Mouse (Mus musculus) G1E (cell line): ENCODE results near the gene Arhgef18. TPM values are rescaled to one million over a fixed set of nuclear protein-coding genes. Genes with fewer than 3 reads are reported as not detected.

ENCODE experiments used
- ATAC-seq: 2 replicates; pipeline ENCODE4 v1.8.0; 2016; ENCODE audit warnings: mild to moderate bottlenecking; ENCODE audit not compliant: insufficient number of reproducible peaks, poor library complexity, low FRiP score, severe bottlenecking; ENCODE audit errors: extremely low read depth
- DNase-seq: peaks from one replicate; pipeline ENCODE4 v3.0.0; 2012; ENCODE audit warnings: low spot score
- H3K27me3 ChIP-seq: 2 replicates; pipeline ENCODE4 v1.6.1; 2012; ENCODE audit warnings: mild to moderate bottlenecking, low read length, inconsistent platforms; ENCODE audit not compliant: insufficient read depth
- H3K36me3 ChIP-seq: replicated peaks from 2 replicates; pipeline ENCODE3; 2012; ENCODE audit warnings: mild to moderate bottlenecking, inconsistent platforms
- H3K4me1 ChIP-seq: 2 replicates; pipeline ENCODE4 v1.6.1; 2012; ENCODE audit warnings: low read depth, low read length, inconsistent platforms, mixed read lengths; ENCODE audit not compliant: insufficient read depth
- H3K4me3 ChIP-seq: 2 replicates; pipeline ENCODE4 v1.5.1; 2012; ENCODE audit warnings: low read depth, mild to moderate bottlenecking, inconsistent platforms, low read length, moderate library complexity, mixed read lengths
- H3K9me3 ChIP-seq: replicated peaks from 2 replicates; pipeline ENCODE4 v1.6.1; 2012; ENCODE audit warnings: inconsistent platforms
- CTCF ChIP-seq: IDR thresholded peaks from 2 replicates; pipeline ENCODE4 v1.5.1; 2012; ENCODE audit warnings: low read depth, low read length, inconsistent platforms, mixed read lengths
- GATA1 ChIP-seq: IDR thresholded peaks from 2 replicates; pipeline ENCODE4 v1.6.1; 2012; ENCODE audit warnings: borderline replicate concordance, low read length, inconsistent platforms, mixed read lengths
- GATA2 ChIP-seq: IDR thresholded peaks from 2 replicates; pipeline ENCODE4 v1.6.1; 2012; ENCODE audit warnings: low read depth, low read length, inconsistent platforms, borderline replicate concordance
- POLR2AphosphoS5 ChIP-seq: IDR thresholded peaks from 2 replicates; pipeline ENCODE4 v1.6.1; 2012; ENCODE audit warnings: low read depth, low read length, inconsistent platforms; ENCODE audit not compliant: insufficient replicate concordance
- TAL1 ChIP-seq: conservative IDR thresholded peaks from 2 replicates; pipeline ENCODE4 v1.6.1; 2012; ENCODE audit warnings: low read depth, low read length, inconsistent platforms, mixed read lengths
- polyA plus RNA-seq: library from polyadenylated mRNA; stranded (reverse); fragments of >175 nt; gene quantifications from 2 replicates; pipeline ENCODE4 v1.2.3, GENCODE M21; 2012
- total RNA-seq, 2 experiments: library from RNA; stranded (forward) in 1 of 2; stranded (reverse) in 1 of 2; fragments of 200-1000 nt in 1 of 2; fragments of >200 nt in 1 of 2; fragmentation: Nextera tagmentation in 1 of 2; gene quantifications; 2 replicates each; pipeline ENCODE4 v1.2.3; 2014 to 2017

Gene Arhgef18
- total and polyA plus RNA-seq, 3 experiments = 13.0 to 37.6 (median 13.3) TPM

DNA sequence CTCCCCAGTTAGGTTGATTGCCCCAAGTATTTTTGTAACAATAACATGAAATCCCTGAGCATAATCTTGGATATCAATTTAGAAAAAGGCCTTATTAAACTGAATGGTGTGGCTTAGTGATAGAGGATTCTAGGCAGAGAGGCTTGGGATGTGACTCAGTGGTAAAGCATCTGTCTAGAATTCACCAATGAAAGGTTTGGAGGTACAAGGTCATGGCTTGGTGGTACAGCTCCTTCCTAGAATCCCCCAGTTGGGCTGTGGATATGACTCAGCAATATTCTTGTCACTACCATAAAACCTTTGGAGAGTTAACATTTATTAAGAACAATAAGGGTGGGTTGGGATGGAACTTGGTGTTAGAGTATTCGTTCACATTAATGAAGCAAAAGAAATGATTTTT is 20.0 kb downstream of the Arhgef18 start:
- no peak for ATAC-seq
- Histone ChIP-seq H3K9me3 (no peaks in the 10 kb centered on the region), H3K4me1 (peaks cover 93% of the 10 kb centered on the region), H3K36me3 (peaks cover 56% of the 10 kb centered on the region), H3K4me3 (no peak overlapping the region; the same call in 1 of the 2 replicates), H3K27me3 (no peaks in the 10 kb centered on the region)
- DNase-seq = no peak
- TF ChIP-seq GATA1 (no peak), POLR2AphosphoS5 (no peak), GATA2 (no peak), TAL1 (no peak), CTCF (no peak)

DNA sequence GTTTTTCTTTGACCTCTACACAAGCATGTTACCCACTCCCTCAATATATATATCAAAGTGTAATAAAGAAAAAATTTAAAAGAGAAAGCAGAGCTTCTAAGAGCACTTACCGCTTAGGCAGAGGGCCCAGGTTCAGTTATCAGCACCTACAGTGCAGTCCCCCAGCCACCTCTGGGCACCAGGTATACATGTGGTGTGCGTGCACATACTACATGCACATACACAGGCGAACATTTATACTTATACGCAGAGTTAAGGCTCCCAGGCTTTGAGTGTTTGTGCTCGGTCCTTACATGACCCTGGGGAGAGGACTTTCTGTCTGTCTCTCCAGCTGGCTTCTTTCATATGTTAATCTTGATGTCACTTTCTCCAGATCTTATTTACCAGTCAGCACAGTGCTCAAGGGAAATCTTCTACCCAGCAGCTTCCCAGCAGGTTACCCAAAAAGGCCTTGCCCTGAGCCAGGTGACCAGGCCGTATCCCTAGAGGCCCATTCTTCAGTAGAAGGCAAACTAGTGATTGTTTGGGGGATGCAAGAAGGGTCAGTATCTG is 21.9 kb downstream of the Arhgef18 start:
- ATAC-seq = no peak

DNA sequence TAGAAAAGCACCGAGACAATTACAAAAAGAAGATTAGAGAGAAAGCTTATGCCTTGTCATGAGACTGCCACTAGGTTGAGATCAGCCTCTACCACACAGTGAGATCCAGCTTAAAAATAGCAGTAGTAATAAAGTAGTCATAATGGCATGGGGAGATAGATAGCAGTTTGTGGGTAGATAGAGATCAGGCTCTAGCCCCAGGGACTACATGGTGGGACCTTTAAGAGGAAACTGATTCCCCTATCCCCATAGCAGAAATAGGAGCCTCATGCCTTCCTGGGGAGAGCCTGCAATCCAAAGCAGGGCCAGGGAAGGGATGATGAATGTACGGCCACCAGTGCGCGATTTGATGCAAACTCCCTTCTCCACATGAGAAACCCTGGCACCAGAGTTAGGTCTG is 22.5 kb downstream of the Arhgef18 start:
- peak; percentile 35 for DNase-seq

More for the DNA sequence above, 21.9 kb downstream of the Arhgef18 start:
- Histone ChIP-seq H3K4me3 (peak overlapping the region; percentile 49; the same call in 1 of the 2 replicates), H3K9me3 (no peaks in the 10 kb centered on the region), H3K4me1 (peaks cover 91% of the 10 kb centered on the region), H3K27me3 (no peaks in the 10 kb centered on the region), H3K36me3 (peaks cover 60% of the 10 kb centered on the region)
- no peak for DNase-seq
- TF ChIP-seq CTCF (no peak), TAL1 (no peak), GATA1 (no peak), GATA2 (no peak), POLR2AphosphoS5 (no peak)

DNA sequence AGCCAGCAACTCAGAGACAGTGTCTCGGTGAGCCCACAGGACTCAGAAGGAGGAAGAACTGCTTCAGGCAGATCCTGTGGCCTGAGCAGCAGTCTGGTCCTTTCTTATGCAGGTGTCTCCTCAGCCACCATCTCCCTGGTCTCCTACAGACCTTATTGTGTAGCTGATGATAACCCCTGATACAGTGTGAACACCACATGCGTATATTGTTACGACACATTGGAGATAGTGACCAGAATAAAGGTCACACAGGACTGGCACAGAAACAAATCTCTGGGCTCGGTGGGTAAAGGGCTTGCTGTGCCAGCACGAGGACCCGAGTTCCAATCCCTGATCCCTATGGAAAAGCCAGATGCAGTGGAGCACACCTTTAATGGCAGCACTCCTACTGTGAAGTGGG is 22.9 kb downstream of the Arhgef18 start:
- peaks cover 93% of the 10 kb centered on the region for H3K4me1 ChIP-seq
- H3K9me3 ChIP-seq = no peaks in the 10 kb centered on the region
- TF ChIP-seq GATA1 = no peak
- no peak for TF ChIP-seq GATA2
- no peak for TF ChIP-seq CTCF
- TF ChIP-seq TAL1 = no peak
- TF ChIP-seq POLR2AphosphoS5 = no peak
- H3K27me3 ChIP-seq = no peaks in the 10 kb centered on the region
- H3K4me3 ChIP-seq = peak overlapping the region; percentile 14; the same call in 1 of the 2 replicates
- H3K36me3 ChIP-seq = peaks cover 65% of the 10 kb centered on the region
- ATAC-seq (no peak), DNase-seq (no peak)

More for the DNA sequence above, 22.5 kb downstream of the Arhgef18 start:
- ATAC-seq = peak; percentile 59
- H3K4me1 ChIP-seq = peaks cover 93% of the 10 kb centered on the region
- no peaks in the 10 kb centered on the region for H3K9me3 ChIP-seq
- peaks cover 64% of the 10 kb centered on the region for H3K36me3 ChIP-seq
- peak overlapping the region; percentile 40; the same call in 1 of the 2 replicates for H3K4me3 ChIP-seq
- TF ChIP-seq CTCF (no peak), POLR2AphosphoS5 (no peak), TAL1 (peak; percentile 66)
- H3K27me3 ChIP-seq = no peaks in the 10 kb centered on the region

DNA sequence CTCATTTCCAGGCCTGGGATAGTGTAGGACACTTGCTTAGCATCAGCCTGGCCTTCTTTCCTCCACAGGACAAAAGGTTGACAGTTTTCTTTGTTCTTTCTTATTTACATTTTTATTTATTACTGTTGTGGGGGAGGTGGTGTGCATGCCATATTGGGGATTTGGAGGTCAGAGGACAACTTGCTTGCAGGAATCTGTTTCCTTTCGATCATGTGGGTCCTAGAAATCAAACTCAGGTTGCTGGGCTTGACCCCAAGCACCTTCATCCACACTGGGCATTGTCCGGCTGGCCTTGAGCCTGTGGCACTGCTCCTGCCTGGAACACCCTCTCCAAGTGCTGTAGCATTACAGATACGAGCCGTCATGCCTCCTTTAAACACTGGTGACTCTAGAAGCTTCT is 24.0 kb downstream of the Arhgef18 start:
- no peak for TF ChIP-seq CTCF
- TF ChIP-seq GATA2 = no peak
- no peak for TF ChIP-seq POLR2AphosphoS5
- TF ChIP-seq TAL1 = no peak
- TF ChIP-seq GATA1 = no peak
- ATAC-seq (no peak), DNase-seq (no peak)
- Histone ChIP-seq H3K4me3 (peak overlapping the region; percentile 26; the same call in 1 of the 2 replicates), H3K9me3 (no peaks in the 10 kb centered on the region), H3K36me3 (peaks cover 72% of the 10 kb centered on the region), H3K27me3 (no peaks in the 10 kb centered on the region), H3K4me1 (peaks cover 93% of the 10 kb centered on the region)

DNA sequence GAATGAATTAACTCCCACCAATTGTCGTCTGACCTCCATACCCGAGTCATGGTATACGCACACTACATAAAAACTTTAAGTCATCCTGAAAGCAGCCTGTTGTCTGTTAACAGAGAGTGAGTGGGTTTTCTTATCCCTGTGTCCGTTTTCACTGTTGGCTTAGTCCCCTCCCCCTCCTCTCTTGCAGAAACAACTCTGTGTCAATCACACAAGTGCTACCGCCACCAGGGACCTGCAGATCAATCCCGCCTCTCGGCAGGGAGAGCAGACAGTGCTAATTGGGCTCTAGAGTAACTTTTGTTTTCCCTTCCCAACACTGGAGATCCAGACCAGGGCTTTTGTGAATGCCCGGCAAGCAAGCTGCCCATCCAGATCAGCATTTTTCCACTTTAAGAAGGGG is 24.6 kb downstream of the Arhgef18 start:
- no peak overlapping the region; the same call in 1 of the 2 replicates for H3K4me3 ChIP-seq
- DNase-seq (peak; percentile 33), ATAC-seq (no peak)
- H3K9me3 ChIP-seq = no peaks in the 10 kb centered on the region
- TF ChIP-seq GATA2 (no peak), CTCF (no peak), GATA1 (no peak), TAL1 (no peak)
- H3K27me3 ChIP-seq = no peaks in the 10 kb centered on the region
- H3K36me3 ChIP-seq = peaks cover 74% of the 10 kb centered on the region
- H3K4me1 ChIP-seq = peaks cover 89% of the 10 kb centered on the region
